Mouse (Mus musculus): Measurements from ENCODE around the gene Ivd.

The Ivd gene

DNA sequence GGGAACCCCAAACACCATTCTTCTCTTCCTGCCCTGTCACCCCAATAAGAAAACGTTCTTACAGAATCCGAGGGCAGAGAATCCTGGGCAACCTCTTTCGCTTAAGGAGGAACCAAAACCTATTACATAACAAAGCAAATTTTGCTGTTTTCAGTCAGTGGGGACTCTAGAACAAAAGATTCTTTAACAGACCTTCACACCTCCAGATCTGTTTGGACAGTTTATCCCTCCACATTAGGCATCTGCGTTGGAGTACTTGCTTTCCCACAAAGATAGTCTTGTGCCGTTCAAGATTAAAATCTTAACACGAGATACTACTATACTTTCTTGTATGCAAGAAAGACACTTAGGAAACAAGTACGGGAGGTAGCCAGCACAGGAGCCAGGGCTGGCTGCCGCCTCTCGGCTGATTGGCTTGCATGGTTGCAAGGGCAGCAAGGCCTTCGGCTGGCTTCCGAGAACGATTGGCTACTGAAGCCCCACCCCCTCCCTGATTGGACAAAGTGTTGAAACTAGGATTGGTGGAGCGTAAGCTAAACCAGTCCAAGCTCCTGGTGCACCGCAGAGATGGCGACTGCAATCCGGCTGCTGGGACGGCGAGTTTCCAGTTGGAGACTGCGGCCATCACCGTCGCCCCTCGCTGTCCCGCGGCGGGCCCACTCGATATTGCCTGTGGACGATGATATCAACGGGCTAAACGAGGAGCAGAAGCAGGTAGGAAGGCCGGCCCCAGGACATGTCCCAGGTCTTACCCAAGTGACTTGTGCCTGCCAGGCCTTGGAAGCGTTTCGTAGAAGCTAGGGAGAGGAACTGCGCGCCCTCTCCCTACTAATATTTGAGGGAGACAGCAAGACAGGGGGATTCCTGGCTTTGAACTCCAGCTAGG is at the start of gene Ivd:
Ivd (plus strand) TSS at position 501 of the 886 bp plus-strand sequence.
- peak; percentile 95 for DNase-seq (ENCODE audit: low read depth)

DNA sequence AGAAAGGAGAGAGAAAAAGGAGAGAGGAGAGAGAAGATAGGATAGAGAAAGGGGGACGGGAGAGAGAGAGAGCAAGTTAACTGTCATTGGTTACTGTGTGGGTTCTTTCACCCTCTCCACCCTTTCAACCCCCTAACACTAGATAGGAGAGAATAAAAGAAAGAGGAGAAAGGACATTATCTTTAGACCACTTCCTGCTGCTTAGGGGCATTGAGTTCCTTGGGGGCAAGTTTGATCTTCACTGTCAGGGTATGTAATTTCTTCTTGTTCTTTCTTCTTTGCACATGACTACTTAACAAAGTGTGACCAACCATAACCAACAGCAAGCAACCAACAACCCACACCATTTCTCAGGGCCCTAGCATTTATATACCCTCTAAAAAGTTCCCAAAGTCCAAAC is 49.0 kb upstream of the Ivd start:
- no peak for DNase-seq (ENCODE audit: low read depth)

- DNase-seq (ENCODE audit: low read depth) = peak; percentile 92
Observed at GRCm38 (mm10) chr2:118813981-118814836, 47.5 kb upstream of the Ivd start, which contains the start of gene Knstrn. Knstrn (plus strand) TSS chr2:118814003.

GRCm38 (mm10) chr2:118822800-118823199 is 39.0 kb upstream of the Ivd start:
- no peak for DNase-seq (ENCODE audit: low read depth)

DNA sequence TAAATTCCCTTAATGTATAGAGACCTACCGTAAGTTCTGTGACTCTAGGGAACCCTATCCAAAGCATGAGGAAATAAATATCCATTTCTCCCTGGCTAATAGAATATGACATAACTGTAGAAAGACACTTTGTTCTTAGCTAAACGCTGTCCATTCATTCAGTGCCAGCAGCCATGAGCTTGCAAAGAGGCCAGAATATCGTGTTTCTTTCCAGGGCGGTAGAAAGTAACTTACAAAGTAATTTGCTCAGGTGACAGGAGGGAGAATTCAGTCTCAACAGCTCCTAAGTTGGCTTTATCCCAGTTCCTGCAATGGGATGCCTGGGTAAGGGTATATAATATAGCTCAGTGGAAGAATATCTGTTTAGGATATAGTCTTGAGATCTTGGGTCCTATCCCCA is 37.4 kb upstream of the Ivd start:
- DNase-seq (ENCODE audit: low read depth) = no peak

DNA sequence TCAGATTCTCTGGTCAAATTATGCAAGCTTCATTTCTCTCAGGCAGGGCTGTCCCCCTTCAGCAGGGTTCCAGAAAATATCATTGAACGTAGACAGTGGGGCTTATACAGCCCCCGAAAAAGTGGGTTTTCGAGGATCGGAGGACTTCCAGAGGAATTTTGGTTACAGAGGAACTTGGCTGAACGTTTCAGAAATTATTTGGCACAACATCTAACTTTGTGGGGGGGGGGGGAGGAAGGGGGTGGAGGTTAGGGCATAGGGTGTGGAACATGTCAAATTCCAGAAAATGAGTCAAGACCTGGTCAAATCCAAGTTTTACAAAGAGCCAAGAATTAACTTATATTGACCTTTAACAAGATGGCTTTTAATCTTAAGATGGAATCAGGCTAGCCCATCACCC is 32.7 kb upstream of the Ivd start:
- no peak for DNase-seq (ENCODE audit: low read depth)

DNA sequence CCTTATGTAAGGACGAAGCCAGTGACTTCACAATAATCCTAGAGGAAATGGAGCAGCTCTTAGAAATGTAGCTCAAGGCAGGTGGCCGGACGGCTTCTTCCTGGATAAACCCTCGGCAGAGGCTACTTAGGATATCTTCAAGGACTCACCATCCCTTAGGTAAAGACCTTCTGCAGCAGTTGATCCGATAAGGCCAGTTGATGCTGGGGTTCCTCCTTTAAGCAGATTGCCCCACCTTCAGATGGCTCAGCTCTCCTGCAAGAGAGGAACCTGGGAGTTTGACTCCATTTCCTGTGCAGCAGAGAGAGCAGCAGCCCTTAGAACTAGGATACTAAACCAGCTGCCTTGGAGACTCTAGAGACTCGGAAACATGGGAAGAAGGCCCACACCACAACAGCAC is 27.7 kb upstream of the Ivd start:
- DNase-seq (ENCODE audit: low read depth) = no peak

DNA sequence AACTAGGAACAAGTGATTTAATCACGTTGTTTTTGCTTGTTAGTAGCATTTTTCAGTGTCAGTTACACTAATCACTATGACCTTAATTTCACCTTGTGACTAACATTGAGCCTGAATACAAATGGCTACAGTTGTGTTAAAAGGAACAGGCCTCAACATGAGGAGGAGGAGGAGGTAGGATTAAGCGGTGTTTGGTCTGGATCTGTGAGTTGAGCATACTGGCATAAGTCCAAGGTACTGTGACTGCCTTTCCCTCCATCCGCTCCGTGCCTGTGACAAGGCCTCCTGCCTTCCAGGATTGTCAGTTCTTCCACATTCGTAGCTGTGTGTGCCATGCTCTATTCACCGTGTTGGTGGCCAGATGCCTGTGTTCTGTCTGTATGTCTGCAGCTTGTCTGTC is 26.6 kb upstream of the Ivd start:
- DNase-seq (ENCODE audit: low read depth) = no peak

DNA sequence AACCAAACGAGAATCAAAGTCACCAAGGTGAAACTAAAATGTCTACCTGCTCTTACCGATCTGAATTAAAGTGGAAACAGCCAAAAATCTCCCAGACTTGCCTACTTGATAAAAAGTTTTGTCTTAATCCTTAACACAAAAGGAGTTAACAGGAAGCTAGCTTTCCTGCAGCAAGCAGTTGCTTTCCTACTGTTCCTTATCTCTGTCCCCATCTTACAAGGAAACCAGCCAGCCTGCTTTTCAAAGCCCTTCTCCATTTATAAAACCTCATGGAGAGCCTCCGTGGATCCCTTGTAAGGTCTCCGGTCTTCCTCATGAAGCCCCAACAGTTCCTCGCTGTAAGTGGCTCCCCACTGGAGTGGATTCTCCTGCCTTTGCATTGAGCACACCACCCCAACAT is 23.4 kb upstream of the Ivd start:
- no peak for DNase-seq (ENCODE audit: low read depth)

DNA sequence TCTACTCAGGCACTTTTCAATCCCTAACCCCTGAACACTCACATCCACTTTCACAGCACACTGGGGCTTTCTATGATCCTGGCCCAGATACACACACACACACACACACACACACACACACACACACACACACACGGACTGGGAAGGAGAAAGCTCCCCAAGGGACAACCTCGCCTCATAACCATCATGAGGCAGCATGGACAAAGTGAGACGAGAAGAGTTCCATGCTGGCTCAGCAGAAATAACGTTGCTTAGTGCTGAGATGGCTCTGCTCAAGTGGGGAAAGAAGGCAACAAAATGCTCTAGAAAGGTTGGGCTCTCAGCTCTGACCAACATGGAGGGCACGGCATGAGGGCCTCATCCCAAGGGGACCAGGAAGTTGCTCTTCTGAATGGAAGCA is 20.6 kb upstream of the Ivd start:
- no peak for DNase-seq (ENCODE audit: low read depth)

DNA sequence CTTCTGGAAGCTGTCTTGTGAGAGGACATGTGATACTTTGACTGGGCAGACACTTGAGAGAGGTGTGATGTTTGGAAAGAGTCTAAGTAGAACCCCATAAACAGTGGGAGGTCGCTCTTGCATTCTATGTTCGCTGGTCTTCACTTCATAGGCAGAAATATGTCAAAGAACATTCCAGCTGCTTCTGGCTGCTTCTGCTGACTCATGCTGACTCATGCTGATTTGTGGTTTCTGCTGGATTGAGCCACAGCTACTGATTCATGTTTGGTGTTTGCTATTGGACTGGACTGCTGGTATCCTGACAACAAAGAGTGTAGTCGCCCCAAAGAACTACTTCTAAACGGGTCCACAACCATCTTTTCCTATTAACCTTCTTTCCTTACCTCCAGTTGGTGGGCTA is 20.0 kb upstream of the Ivd start:
- no peak for DNase-seq (ENCODE audit: low read depth)

GRCm38 (mm10) chr2:118844427-118844826 is 17.3 kb upstream of the Ivd start:
- DNase-seq (ENCODE audit: low read depth) = no peak

DNA sequence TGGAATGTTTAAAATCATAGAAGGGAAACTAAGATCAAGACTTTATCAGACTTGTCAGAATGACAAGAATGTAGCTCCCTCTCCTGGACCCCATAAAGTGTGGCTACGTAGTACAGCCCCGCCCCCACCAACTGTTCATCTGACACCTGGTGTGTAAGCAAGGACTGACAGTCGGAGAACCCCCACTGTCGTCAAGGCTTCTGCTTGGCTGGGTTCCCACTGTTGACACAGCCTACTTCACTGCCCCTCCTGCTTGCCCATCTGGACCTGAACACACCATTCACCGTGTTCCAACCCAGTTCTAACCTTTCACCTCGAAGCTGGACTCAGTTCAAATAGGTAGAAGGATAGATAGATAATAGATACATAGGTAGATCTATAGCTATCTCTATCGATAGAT is 15.5 kb upstream of the Ivd start:
- DNase-seq (ENCODE audit: low read depth) = no peak

DNA sequence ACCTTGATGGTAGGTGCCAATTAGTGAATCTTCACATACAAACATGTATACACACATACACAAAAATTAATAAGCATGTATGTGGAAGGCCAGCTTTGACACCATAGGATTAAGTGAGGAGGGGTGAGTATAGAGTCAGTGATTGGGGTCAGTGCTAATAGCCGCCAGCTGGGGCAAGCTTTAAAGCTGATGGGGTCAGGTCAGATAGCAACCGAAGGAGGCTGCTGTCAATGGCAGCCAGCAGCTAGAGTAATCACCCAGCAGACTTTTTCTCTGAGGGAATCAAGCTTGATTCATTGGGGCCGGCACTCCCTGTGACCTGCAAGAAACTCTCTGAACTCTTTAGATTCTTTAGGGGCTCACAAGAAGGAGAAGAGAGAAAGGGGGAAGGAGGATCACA is 10.0 kb upstream of the Ivd start:
- DNase-seq (ENCODE audit: low read depth) = no peak

DNA sequence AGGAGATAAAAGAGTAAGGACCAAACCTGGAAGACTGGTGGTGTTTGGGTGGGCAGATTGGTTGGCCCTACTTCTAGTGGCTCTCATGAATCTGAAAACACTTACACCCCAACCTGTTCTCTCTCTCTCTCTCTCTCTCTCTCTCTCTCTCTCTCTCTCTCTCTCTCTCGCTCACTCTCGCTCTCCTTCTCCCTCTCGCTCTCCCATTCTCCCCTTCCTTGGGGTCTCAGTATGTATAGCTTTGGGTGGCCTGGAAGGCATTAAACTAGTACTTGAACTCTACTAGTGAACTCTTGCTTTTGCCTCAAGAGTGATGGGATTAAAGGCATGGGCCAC is 554 bp downstream of the Ivd start:
- no peak for DNase-seq (ENCODE audit: low read depth)

- no peak for DNase-seq (ENCODE audit: low read depth)
Observed at GRCm38 (mm10) chr2:118870601-118871000, 8.8 kb downstream of the Ivd start.

DNA sequence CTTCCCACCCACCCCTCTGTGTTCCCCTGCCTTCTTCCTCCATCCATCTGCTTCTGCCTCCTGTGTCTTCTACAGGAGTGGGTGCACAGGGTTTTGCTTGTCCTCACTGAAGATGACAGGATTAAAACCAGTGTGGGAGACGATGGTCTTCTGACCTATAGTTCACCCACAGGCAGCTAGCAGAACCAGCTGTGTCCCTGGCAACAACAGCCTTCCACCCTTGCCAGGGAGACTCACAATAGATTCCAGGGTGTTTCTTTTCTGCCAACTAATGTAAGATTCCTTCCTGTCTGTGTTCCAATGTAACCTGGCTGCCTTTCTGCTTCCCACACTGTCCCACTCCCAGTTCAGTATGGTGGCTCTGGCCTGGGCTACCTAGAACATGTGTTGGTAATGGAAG is 9.3 kb downstream of the Ivd start:
- DNase-seq (ENCODE audit: low read depth) = no peak

DNA sequence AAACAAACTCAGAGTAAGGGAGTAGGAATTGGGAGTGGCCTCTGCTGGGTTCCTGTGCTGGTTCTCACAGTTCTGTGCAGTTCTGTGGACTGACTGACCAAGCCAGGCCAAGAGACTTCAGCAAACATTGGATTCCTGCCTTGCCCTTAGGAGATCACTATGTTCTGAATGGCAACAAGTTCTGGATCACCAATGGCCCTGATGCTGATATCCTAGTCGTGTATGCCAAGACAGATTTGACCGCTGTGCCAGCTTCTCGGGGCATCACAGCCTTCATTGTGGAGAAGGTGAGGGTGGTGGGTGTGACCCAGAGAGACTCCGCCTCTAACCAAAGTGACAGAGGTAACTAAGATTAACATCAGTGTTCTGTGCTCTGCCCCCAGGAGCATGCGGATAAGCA is 11.3 kb downstream of the Ivd start:
- DNase-seq (ENCODE audit: low read depth) = no peak

GRCm38 (mm10) chr2:118873890-118874430 is 12.2 kb downstream of the Ivd start:
- DNase-seq (ENCODE audit: low read depth) = no peak

GRCm38 (mm10) chr2:118875316-118875715 is 13.6 kb downstream of the Ivd start:
- DNase-seq (ENCODE audit: low read depth) = no peak

DNA sequence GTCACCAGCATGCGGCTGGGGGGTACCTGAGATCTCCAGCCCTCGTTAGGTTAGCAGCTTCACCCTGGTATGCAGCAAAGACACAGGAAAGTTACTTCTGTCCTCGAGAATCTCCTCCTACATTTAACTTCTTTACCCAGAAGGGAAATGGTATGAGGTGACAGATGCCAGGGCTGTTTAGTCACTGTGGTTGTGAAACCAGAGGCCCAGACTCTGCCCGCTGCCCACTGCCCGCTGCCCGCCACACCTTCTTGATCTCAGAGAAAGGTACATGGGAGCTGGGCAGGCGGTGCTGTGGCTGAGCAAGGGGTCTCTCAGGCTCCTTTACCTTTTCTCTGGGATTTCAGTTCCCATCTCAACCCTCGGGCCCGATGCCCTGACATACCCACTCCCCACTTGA is 14.7 kb downstream of the Ivd start:
- DNase-seq (ENCODE audit: low read depth) = no peak

DNA sequence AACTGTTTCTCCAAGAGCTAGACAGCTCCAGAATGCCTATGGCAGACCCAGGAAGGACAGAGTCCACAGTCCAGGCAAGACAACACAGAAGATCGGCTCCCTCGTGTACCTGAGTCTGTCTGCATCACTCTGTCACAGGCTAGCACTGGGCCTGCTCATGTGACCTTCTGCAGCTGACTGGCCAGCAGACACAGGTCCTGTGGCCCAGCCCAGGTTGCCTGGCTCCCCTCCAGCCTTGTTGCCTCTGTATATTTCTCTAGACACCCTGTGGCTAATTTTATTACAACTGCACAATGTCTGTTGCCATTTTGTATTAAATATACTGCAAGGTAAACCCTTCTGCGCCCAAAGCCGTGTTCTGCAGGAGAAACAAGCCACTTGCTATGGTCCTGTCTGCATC is 19.3 kb downstream of the Ivd start:
- DNase-seq (ENCODE audit: low read depth) = no peak

DNA sequence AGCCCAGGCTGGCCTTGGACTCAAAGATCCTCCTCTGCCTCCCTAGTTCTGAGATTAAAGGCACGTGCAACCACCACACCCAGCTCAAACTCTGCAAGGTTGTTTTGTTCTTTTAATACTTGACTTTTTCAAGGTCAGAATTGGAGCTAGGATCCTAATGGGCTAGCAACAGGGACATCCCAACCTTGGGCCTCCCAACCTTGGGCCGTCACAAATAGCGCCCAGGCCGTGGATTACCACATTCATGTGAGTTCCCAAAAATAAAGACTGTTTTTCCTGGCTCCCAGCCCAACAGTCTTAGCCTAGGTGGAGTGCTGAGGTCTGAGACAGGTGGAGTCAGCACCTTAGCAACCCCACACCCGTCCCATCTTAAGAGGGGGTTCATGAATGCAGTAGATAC is 20.2 kb downstream of the Ivd start:
- no peak for DNase-seq (ENCODE audit: low read depth)
